Mouse (Mus musculus) spleen, postnatal 10 days (tissue): ENCODE measurements around the gene Gm20683.
A peak's percentile ranks its signal among the peaks of the same experiment; 100 is the strongest.
"Not testable (repeated sequence)": the region's sequence is repeated elsewhere in the genome, so short reads cannot be mapped to it uniquely, and the experiment has no call there.

Experiments
- DNase-seq, 2 experiments: peaks; one replicate each; pipeline ENCODE4 v3.0.0; 2021 to 2022; ENCODE audit warnings: low spot score in 2 of 2

Gm20683 gene

GRCm38 (mm10) chr17:25827546-25828222, 13.9 kb downstream of the Gm20683 start:
- DNase-seq: no peak

- DNase-seq: no peak
These were observed 14.6 kb downstream of the Gm20683 start for GRCm38 (mm10) chr17:25827011-25827410.

- DNase-seq: no peak
These were observed 15.5 kb downstream of the Gm20683 start for GRCm38 (mm10) chr17:25825984-25826570.

- no peak for DNase-seq
These were observed 16.3 kb downstream of the Gm20683 start for GRCm38 (mm10) chr17:25825311-25825710.

GRCm38 (mm10) chr17:25824362-25825142, 17.0 kb downstream of the Gm20683 start:
- DNase-seq: peak in 1 of 2 experiments; percentile 22

- peak; percentile 73 to 80 for DNase-seq
These were observed 18.1 kb downstream of the Gm20683 start, which contains the start of gene Wdr24 for GRCm38 (mm10) chr17:25823452-25823851. Wdr24 (plus strand) TSS chr17:25823627.

GRCm38 (mm10) chr17:25818851-25819780, 22.4 kb downstream of the Gm20683 start:
- no peak for DNase-seq

GRCm38 (mm10) chr17:25817662-25818061, 23.9 kb downstream of the Gm20683 start:
- no peak for DNase-seq

GRCm38 (mm10) chr17:25813471-25813870, 28.1 kb downstream of the Gm20683 start:
- peak; percentile 60 to 90 for DNase-seq

GRCm38 (mm10) chr17:25810890-25811289, 30.7 kb downstream of the Gm20683 start:
- DNase-seq: no peak

- DNase-seq: no peak
These were observed 31.8 kb downstream of the Gm20683 start for GRCm38 (mm10) chr17:25809606-25810340.

GRCm38 (mm10) chr17:25808789-25809605, 32.6 kb downstream of the Gm20683 start, which contains the start of gene Fbxl16:
Fbxl16 (plus strand) TSS chr17:25809085.
- no peak for DNase-seq

- DNase-seq: no peak
These were observed 33.5 kb downstream of the Gm20683 start for GRCm38 (mm10) chr17:25808028-25808427.

GRCm38 (mm10) chr17:25807452-25807851, 34.1 kb downstream of the Gm20683 start:
- DNase-seq: not testable (repeated sequence)

- DNase-seq: no peak
These were observed 35.1 kb downstream of the Gm20683 start for GRCm38 (mm10) chr17:25806507-25806906.

GRCm38 (mm10) chr17:25802825-25803517, 38.6 kb downstream of the Gm20683 start:
- no peak for DNase-seq

GRCm38 (mm10) chr17:25801029-25801428, 40.5 kb downstream of the Gm20683 start:
- DNase-seq: peak; percentile 47 to 69

GRCm38 (mm10) chr17:25796951-25797369, 44.6 kb downstream of the Gm20683 start, which contains the start of gene Metrn:
Metrn (minus strand) TSS chr17:25797136.
- peak; percentile 78 to 93 for DNase-seq

GRCm38 (mm10) chr17:25796211-25796771, 45.3 kb downstream of the Gm20683 start:
- DNase-seq: peak; percentile 46
